ENCODE assay signal across 8 mouse cellular contexts in genomic region chr1:176712436-176712835, GRCm38 (mm10).
DNase-seq lines count a peak whose midpoint lies in the region; ATAC-seq and TF ChIP-seq lines count a peak whose summit lies in the region.

No protein-coding gene starts in this region.

- no peaks in the 10 kb centered on the region for H3K4me1 ChIP-seq in midbrain, embryonic 15.5 days
- H3K4me1 ChIP-seq in midbrain, embryonic 16.5 days (ENCODE audit: control insufficient read depth, insufficient read depth, low read length): no peaks in the 10 kb centered on the region
- H3K4me1 ChIP-seq in hindbrain, postnatal 0 days (ENCODE audit: insufficient read depth, low read length): no peaks in the 10 kb centered on the region

- H3K27me3 ChIP-seq in midbrain, embryonic 15.5 days (replicated peaks): no peaks in the 10 kb centered on the region
- no peaks in the 10 kb centered on the region for H3K27me3 ChIP-seq in midbrain, embryonic 16.5 days (ENCODE audit: control insufficient read depth, insufficient read depth, low read depth, low read length)
- H3K27me3 ChIP-seq in hindbrain, postnatal 0 days (ENCODE audit: insufficient read depth, low read length): no peaks in the 10 kb centered on the region

- H3K9me3 ChIP-seq in midbrain, embryonic 15.5 days: no peaks in the 10 kb centered on the region
- no peaks in the 10 kb centered on the region for H3K9me3 ChIP-seq in midbrain, embryonic 16.5 days (replicated peaks; ENCODE audit: control insufficient read depth, low read length, poor library complexity, severe bottlenecking)
- H3K9me3 ChIP-seq in hindbrain, postnatal 0 days (ENCODE audit: low read length): no peaks in the 10 kb centered on the region

- H3K4me3 ChIP-seq in midbrain, embryonic 15.5 days: no peak overlapping the region
- no peak overlapping the region for H3K4me3 ChIP-seq in midbrain, embryonic 16.5 days (ENCODE audit: low read depth, low read length)
- H3K4me3 ChIP-seq in hindbrain, postnatal 0 days (ENCODE audit: low read length): no peak overlapping the region

- no peak overlapping the region for H3K9ac ChIP-seq in midbrain, embryonic 15.5 days
- no peak overlapping the region for H3K9ac ChIP-seq in midbrain, embryonic 16.5 days (ENCODE audit: low read depth, low read length)
- no peak overlapping the region for H3K9ac ChIP-seq in hindbrain, postnatal 0 days (replicated peaks; ENCODE audit: low read length)

- TF ChIP-seq POLR2A in brain, embryonic 14.5 days (IDR thresholded peaks at IDR 0.05; ENCODE audit: borderline replicate concordance, extremely low read depth, insufficient read depth, insufficient read length, poor library complexity, severe bottlenecking): no peak

- peak; percentile 57; the same call in 1 of the 2 replicates for TF ChIP-seq CTCF in brain, embryonic 14.5 days (IDR thresholded peaks at IDR 0.05; ENCODE audit: borderline replicate concordance, extremely low read depth, insufficient read depth, insufficient read length)
- TF ChIP-seq CTCF in hindbrain, postnatal 0 days (IDR thresholded peaks at IDR 0.05; ENCODE audit: low read depth): peak; percentile 75

- ATAC-seq in midbrain, embryonic 15.5 days (replicated peaks): 0 out of 2 replicates have a peak, but pooled peaks have one; percentile 48
- no peak for ATAC-seq in midbrain, embryonic 16.5 days
- peak; percentile 49; the same call in 1 of the 2 replicates for ATAC-seq in hindbrain, postnatal 0 days
- no peak for ATAC-seq in erythroid progenitor cell, adult 5-6 weeks (replicated peaks; ENCODE audit: low FRiP score, poor library complexity, severe bottlenecking)

- H3K36me3 ChIP-seq in midbrain, embryonic 15.5 days (replicated peaks): no peaks in the 10 kb centered on the region
- H3K36me3 ChIP-seq in midbrain, embryonic 16.5 days (ENCODE audit: control insufficient read depth, insufficient read depth, low read length): no peaks in the 10 kb centered on the region
- no peaks in the 10 kb centered on the region for H3K36me3 ChIP-seq in hindbrain, postnatal 0 days (ENCODE audit: insufficient read depth, low read length)

- no peak overlapping the region for H3K27ac ChIP-seq in midbrain, embryonic 15.5 days
- no peak overlapping the region for H3K27ac ChIP-seq in midbrain, embryonic 16.5 days (ENCODE audit: low read length)
- no peak overlapping the region for H3K27ac ChIP-seq in hindbrain, postnatal 0 days

- H3K4me2 ChIP-seq in midbrain, embryonic 15.5 days: no peak overlapping the region
- H3K4me2 ChIP-seq in midbrain, embryonic 16.5 days (ENCODE audit: low read length): no peak overlapping the region
- H3K4me2 ChIP-seq in hindbrain, postnatal 0 days (ENCODE audit: low read depth, low read length): no peak overlapping the region

- peak; percentile 13 to 56 for DNase-seq in frontal cortex, adult 2 months (ENCODE audit: extremely low spot score in 1 of 2, low spot score in 1 of 2)
- no peak for DNase-seq in frontal cortex, postnatal 14 days (ENCODE audit: low spot score in 2 of 2)
- DNase-seq in brain, embryonic 14.5 days (ENCODE audit: low read depth): peak; percentile 77
- DNase-seq in hindbrain, postnatal 0 days (ENCODE audit: low spot score): peak; percentile 72
- DNase-seq in retina, embryonic 14.5 days (ENCODE audit: low spot score): peak; percentile 70

- 57% methylated on average over 2 of the region's 2 CpGs for WGBS in midbrain, embryonic 15.5 days
- WGBS in midbrain, embryonic 16.5 days: 50% methylated on average over 2 of the region's 2 CpGs
- 52% methylated on average over 2 of the region's 2 CpGs for WGBS in hindbrain, postnatal 0 days

Comparison
In these comparisons a context has a peak if more than half of its experiments do, and no peak if none do; other contexts are left out.
1. DNase-seq: peak in frontal cortex, adult 2 months (2 of 2), brain, embryonic 14.5 days (single experiment), hindbrain, postnatal 0 days (single experiment) and retina, embryonic 14.5 days (single experiment); none in frontal cortex, postnatal 14 days (0 of 2).
2. ATAC-seq: peak in midbrain, embryonic 15.5 days (single experiment) and hindbrain, postnatal 0 days (single experiment); none in midbrain, embryonic 16.5 days (single experiment) and erythroid progenitor cell, adult 5-6 weeks (single experiment).